Mouse (Mus musculus): ENCODE data around the gene Nr4a3. TPM values are rescaled to one million over a fixed set of nuclear protein-coding genes. Genes with fewer than 3 reads are reported as not detected.
A peak's percentile ranks its signal among the peaks of the same experiment; 100 is the strongest.

Gene Nr4a3
- polyA plus RNA-seq, 1 experiment from 2014 or later: 1.0 TPM

DNA sequence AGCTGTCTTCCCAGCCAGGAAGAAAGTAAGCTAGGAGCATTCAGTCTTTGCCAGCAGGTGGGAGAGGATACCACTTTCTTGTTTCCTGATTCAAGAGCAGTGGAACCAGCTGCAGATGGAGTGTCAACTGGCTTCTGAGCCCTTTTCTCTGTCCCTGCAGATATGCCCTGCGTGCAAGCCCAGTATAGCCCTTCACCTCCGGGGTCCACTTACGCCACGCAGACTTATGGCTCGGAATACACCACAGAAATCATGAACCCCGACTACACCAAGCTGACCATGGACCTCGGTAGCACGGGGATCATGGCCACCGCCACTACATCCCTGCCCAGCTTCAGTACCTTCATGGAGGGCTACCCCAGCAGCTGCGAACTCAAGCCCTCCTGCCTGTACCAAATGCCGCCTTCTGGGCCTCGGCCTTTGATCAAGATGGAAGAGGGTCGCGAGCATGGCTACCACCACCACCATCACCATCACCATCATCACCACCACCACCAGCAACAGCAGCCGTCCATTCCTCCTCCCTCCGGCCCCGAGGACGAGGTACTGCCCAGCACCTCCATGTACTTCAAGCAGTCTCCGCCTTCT, 6.2 kb downstream of the Nr4a3 start:
- Histone ChIP-seq H3K4me3 (peak overlapping the region; percentile 40), H3K4me1 (peaks cover 35% of the 10 kb centered on the region), H3K9ac (no peak overlapping the region), H3K27ac (no peak overlapping the region), H3K9me3 (no peaks in the 10 kb centered on the region), H3K36me3 (no peaks in the 10 kb centered on the region; the same call in 1 of the 2 replicates), H3K27me3 (peaks cover 86% of the 10 kb centered on the region), H3K4me2 (peak overlapping the region; percentile 67)
- 15% methylated on average over 19 of the region's 19 CpGs for WGBS
- no peak for ATAC-seq (ENCODE audit: insufficient number of reproducible peaks, insufficient read depth, low FRiP score, low TSS enrichment, low read depth)

DNA sequence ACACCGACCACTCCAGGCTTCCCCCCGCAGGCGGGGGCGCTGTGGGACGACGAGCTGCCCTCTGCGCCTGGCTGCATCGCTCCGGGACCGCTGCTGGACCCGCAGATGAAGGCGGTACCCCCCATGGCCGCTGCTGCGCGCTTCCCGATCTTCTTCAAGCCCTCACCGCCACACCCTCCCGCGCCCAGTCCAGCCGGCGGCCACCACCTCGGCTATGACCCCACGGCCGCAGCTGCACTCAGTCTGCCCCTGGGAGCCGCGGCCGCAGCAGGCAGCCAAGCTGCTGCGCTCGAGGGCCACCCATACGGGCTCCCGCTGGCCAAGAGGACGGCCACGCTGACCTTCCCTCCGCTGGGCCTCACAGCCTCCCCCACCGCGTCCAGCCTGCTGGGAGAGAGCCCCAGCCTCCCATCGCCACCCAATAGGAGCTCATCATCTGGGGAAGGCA, 6.7 kb downstream of the Nr4a3 start:
- no peak overlapping the region for H3K27ac ChIP-seq
- ATAC-seq (ENCODE audit: insufficient number of reproducible peaks, insufficient read depth, low FRiP score, low TSS enrichment, low read depth): no peak

DNA sequence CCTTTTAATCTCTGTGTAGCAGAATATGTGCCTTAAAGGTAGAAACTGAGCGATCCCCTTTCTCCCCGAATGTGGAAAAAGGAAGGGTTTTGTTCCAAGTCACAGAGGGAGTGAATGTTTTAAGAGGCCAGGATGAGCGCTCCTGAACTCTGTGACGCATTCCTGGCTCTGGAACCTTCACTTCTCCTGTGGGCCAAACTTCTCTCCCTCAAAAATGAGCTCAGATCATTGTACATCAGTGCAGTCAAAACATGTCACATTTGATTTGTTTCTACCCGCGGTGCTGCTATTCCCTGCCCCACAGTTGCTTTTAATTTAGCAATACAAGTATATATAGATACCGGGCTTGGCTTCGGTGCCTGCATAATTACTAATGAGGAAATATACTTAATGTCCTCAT, 16.8 kb downstream of the Nr4a3 start:
- WGBS: 30% methylated on average over 8 of the region's 8 CpGs
- H3K4me3 ChIP-seq: no peak overlapping the region

More for the DNA sequence above, 6.7 kb downstream of the Nr4a3 start:
- Histone ChIP-seq H3K4me1 (peaks cover 31% of the 10 kb centered on the region), H3K4me3 (peak overlapping the region; percentile 40), H3K9me3 (no peaks in the 10 kb centered on the region), H3K27me3 (peaks cover 84% of the 10 kb centered on the region), H3K9ac (peak overlapping the region; percentile 58), H3K4me2 (peak overlapping the region; percentile 67), H3K36me3 (no peaks in the 10 kb centered on the region; the same call in 1 of the 2 replicates)
- 2% methylated on average over 37 of the region's 37 CpGs for WGBS

DNA sequence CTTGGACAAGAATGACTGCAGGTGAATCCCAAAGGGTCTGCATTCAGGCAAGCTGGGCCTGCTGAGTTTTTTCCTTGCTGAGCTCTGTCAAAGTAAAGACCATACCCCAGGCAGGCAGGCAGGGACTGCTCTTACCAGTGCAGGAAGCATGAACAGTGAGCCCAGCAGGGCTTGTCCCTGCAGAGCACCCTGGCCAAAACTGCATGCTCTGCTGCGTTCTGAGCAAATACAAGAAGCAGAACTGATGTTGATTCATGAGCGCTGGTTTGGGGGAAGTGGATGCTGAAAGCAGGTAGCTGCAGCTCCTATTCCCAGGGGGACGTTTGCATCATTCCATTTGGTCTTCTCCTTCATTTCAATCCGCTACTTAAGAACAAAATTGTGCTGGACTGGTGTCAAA, 19.4 kb downstream of the Nr4a3 start:
- no peak overlapping the region for H3K9ac ChIP-seq
- H3K27me3 ChIP-seq: peaks cover 2% of the 10 kb centered on the region; the same call in 1 of the 2 replicates
- WGBS: 42% methylated on average over 4 of the region's 4 CpGs
- H3K4me3 ChIP-seq: no peak overlapping the region
- H3K36me3 ChIP-seq: no peaks in the 10 kb centered on the region
- H3K27ac ChIP-seq: no peak overlapping the region
- H3K9me3 ChIP-seq: no peaks in the 10 kb centered on the region
- H3K4me2 ChIP-seq: no peak overlapping the region
- ATAC-seq (ENCODE audit: insufficient number of reproducible peaks, insufficient read depth, low FRiP score, low TSS enrichment, low read depth): no peak
- H3K4me1 ChIP-seq: peaks cover 27% of the 10 kb centered on the region

More for the DNA sequence above, 16.8 kb downstream of the Nr4a3 start:
- Histone ChIP-seq H3K4me2 (no peak overlapping the region), H3K4me1 (peaks cover 27% of the 10 kb centered on the region), H3K27ac (no peak overlapping the region), H3K9me3 (no peaks in the 10 kb centered on the region), H3K9ac (no peak overlapping the region), H3K36me3 (no peaks in the 10 kb centered on the region), H3K27me3 (peaks cover 2% of the 10 kb centered on the region)
- no peak for ATAC-seq (ENCODE audit: insufficient number of reproducible peaks, insufficient read depth, low FRiP score, low TSS enrichment, low read depth)

DNA sequence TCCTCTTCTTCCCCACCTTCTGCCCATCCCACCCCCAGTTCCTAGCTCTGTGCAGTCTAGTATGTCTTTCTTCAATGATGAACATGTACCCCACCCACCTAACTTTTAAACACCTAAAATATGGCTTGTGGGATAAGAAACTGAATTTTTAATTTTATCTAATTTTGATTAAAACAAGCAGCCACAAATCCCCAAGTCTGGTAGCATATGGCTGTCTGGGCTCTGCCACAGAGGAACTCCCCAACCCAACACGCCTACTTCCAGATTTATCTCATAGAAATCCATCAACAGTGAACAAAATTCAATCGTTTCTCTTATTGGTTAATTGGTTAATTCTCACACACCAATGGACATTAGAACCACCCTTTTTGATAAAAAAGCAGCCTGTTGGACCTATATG, 21.7 kb downstream of the Nr4a3 start:
- Histone ChIP-seq H3K9me3 (no peaks in the 10 kb centered on the region), H3K27me3 (peaks cover 2% of the 10 kb centered on the region; the same call in 1 of the 2 replicates), H3K36me3 (no peaks in the 10 kb centered on the region), H3K4me3 (no peak overlapping the region), H3K4me1 (peaks cover 24% of the 10 kb centered on the region), H3K4me2 (no peak overlapping the region), H3K27ac (no peak overlapping the region), H3K9ac (no peak overlapping the region)
- WGBS: 87% methylated on average over 2 of the region's 2 CpGs
- ATAC-seq (ENCODE audit: insufficient number of reproducible peaks, insufficient read depth, low FRiP score, low TSS enrichment, low read depth): no peak

DNA sequence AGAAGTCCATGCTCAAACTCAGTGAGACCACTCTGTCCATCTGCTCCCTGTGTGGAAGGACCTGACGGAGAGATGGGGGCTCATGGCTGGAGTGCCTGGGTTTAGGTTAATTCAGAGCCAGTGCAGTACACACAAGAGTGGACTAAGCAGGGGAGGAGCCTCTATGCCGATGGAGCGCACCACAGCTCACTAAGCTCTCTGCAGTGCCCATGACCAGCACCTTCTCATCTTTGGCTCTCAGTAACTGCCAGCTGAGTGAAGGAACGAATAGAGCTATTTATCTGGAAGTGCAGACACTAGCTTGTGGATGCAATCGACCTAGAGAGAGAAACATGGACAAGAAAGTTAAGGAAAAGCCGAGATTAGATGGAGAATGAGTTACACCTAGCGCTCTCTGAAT, 24.2 kb downstream of the Nr4a3 start:
- Histone ChIP-seq H3K36me3 (no peaks in the 10 kb centered on the region), H3K4me3 (no peak overlapping the region), H3K27ac (no peak overlapping the region), H3K4me2 (no peak overlapping the region), H3K9me3 (no peaks in the 10 kb centered on the region), H3K4me1 (peaks cover 6% of the 10 kb centered on the region; the same call in 1 of the 2 replicates), H3K27me3 (peaks cover 2% of the 10 kb centered on the region; the same call in 1 of the 2 replicates), H3K9ac (no peak overlapping the region)
- WGBS: 80% methylated on average over 7 of the region's 7 CpGs
- ATAC-seq (ENCODE audit: insufficient number of reproducible peaks, insufficient read depth, low FRiP score, low TSS enrichment, low read depth): no peak

DNA sequence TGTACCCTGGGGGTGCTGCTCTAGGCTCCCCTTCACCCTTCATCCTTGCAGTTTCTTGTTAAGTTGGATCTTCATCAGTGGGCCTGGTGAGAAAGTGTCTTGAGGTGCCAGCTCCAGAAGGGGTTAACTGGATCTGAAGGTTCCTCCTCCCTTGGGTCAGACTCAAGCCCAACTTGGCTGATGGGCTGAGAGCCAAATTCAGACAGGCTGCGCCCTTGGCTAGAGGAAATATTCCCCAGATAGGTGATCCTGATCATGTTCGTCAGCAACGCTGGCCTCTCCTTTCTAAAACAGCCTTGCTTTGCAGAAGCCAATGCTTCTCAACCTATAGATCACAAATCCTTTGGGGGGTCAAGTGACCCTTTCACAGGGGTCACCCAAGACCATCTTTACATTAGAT, 27.1 kb downstream of the Nr4a3 start:
- 85% methylated on average over 3 of the region's 3 CpGs for WGBS
- Histone ChIP-seq H3K4me2 (no peak overlapping the region), H3K9ac (no peak overlapping the region), H3K27ac (no peak overlapping the region), H3K36me3 (no peaks in the 10 kb centered on the region), H3K4me3 (no peak overlapping the region), H3K4me1 (0 out of 2 replicates have a peak, but pooled peaks cover under 1% of the 10 kb centered on the region), H3K9me3 (no peaks in the 10 kb centered on the region), H3K27me3 (no peaks in the 10 kb centered on the region; the same call in 1 of the 2 replicates)
- ATAC-seq (ENCODE audit: insufficient number of reproducible peaks, insufficient read depth, low FRiP score, low TSS enrichment, low read depth): no peak

DNA sequence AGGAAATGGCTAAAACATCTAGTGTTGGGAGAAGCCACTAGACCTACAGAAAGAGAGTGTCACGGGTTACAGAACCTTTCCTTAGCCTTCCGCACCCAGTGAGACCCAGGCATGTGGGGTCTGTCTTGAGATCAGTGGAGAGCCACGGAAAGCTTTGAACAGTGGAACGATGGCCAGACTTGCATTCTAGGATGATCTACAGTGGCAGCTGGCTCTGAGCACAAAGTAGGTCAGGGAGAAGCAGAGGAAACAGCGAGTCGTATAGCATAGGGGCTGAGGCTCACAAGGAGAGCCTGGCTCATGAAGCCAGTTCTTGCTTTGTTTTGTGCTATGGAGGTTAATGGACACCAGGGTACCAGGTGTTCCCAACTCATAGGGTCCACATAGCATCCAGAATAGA, 28.4 kb downstream of the Nr4a3 start:
- no peak overlapping the region for H3K4me2 ChIP-seq
- no peak overlapping the region for H3K27ac ChIP-seq
- WGBS: 87% methylated on average over 6 of the region's 6 CpGs
- H3K9me3 ChIP-seq: no peaks in the 10 kb centered on the region
- no peaks in the 10 kb centered on the region for H3K36me3 ChIP-seq
- peaks cover 14% of the 10 kb centered on the region for H3K4me1 ChIP-seq
- H3K27me3 ChIP-seq: no peaks in the 10 kb centered on the region
- H3K4me3 ChIP-seq: no peak overlapping the region
- ATAC-seq (ENCODE audit: insufficient number of reproducible peaks, insufficient read depth, low FRiP score, low TSS enrichment, low read depth): no peak
- no peak overlapping the region for H3K9ac ChIP-seq

DNA sequence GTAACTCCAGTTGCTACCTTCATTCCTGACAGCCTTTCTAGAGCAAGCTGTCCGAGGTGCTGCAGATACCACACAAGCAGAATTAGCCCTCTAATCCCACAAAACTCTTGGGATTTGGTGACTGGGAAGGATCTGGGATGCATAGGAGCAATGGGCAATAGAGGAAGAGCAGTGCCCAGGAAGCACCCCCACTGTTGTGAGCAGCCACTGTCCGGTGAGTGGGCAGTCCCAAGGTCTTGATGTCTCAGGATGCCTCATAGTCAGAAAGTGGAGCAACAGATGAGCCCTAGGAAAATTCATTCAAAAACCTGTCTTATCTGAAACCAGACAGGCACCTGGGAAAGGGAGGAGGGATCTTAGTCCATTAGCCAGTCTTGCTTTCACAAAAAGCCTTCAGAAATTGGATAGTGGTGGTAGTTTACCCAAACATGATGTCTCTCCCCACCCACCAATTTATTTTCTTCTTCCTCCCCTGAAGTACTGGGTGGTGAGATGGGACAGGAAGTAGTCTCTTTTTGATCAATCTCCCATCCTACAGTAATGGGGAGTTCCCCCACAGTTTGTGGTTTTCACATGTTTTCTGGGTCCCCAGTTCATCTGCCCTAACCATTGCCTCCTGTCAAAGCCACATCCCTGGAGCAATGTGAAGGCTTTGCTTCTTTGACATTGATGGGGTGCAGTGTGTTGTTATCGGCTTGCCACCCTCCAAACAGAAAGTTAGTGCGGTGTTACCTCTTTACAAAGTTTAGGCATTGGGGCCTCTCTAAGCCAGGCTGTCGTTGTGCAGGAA, 29.7 kb downstream of the Nr4a3 start:
- no peak overlapping the region for H3K4me2 ChIP-seq
- 88% methylated on average over 5 of the region's 5 CpGs for WGBS
- ATAC-seq (ENCODE audit: insufficient number of reproducible peaks, insufficient read depth, low FRiP score, low TSS enrichment, low read depth): no peak

DNA sequence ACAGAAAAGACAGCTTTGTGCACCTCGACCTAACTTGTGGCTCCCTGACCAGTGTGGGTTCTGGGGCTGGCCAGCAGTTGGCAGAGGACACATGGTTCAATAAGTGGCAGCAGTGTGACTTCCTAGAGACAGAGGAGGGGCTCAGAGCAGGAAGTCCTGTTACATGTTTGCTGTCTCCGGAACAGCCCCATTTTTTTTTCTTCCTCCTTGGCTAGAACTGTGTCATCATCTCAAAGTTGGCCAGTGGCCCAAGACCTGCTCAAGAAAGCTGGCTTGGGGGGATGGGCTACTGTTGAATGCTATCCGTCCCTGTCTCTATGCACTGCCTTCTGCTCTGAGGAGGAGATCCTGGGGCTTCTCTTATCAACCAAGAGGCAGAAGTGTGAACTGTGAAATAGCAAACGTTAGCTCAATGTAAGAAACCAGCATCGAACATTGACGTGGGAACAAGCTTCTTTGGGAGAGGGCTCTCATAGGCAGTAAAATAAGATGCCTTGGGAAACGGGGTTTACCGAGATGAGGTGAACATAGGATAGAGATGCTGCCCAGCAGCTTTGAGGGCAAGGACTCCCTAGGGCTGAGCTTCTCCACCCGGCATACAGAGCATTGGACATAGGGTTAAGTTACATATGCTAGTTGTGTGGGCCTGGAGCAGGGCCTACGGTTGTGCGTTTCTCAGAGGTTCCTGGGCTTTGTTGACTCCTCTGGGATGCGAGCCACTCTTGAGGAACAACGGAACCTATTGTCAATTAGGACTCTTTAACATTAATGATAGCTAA, 31.9 kb downstream of the Nr4a3 start:
- Histone ChIP-seq H3K4me1 (peaks cover 16% of the 10 kb centered on the region), H3K27me3 (no peaks in the 10 kb centered on the region), H3K9me3 (no peaks in the 10 kb centered on the region), H3K27ac (no peak overlapping the region), H3K9ac (no peak overlapping the region), H3K4me2 (no peak overlapping the region), H3K36me3 (no peaks in the 10 kb centered on the region), H3K4me3 (no peak overlapping the region)
- 77% methylated on average over 13 of the region's 13 CpGs for WGBS
- no peak for ATAC-seq (ENCODE audit: insufficient number of reproducible peaks, insufficient read depth, low FRiP score, low TSS enrichment, low read depth)

More for the DNA sequence above, 29.7 kb downstream of the Nr4a3 start:
- Histone ChIP-seq H3K27me3 (no peaks in the 10 kb centered on the region), H3K4me3 (no peak overlapping the region), H3K9ac (no peak overlapping the region), H3K27ac (no peak overlapping the region), H3K36me3 (no peaks in the 10 kb centered on the region), H3K4me1 (peaks cover 16% of the 10 kb centered on the region), H3K9me3 (no peaks in the 10 kb centered on the region)

DNA sequence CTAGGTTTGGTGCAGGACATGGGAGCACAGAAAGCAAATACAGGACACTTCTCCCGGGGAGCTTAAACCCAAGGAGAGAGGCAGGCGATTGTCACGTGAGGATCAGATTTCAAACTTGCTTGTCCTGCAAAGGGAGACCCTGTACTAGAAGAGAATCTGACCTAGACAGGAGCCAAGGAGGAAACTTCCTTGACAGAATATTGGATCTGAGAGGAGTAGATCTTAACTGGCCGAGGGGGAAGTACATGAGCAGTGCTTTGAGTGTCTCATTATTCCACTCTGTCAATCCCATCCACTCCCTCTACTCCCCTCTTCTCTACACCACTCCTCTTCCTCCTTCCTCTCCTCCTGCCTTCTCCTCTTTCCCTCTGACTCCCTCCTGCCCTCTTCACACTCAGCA, 33.3 kb downstream of the Nr4a3 start:
- H3K27me3 ChIP-seq: no peaks in the 10 kb centered on the region
- H3K4me1 ChIP-seq: peaks cover 16% of the 10 kb centered on the region
- no peak overlapping the region for H3K9ac ChIP-seq
- ATAC-seq (ENCODE audit: insufficient number of reproducible peaks, insufficient read depth, low FRiP score, low TSS enrichment, low read depth): no peak
- peak overlapping the region; percentile 14; the same call in 1 of the 2 replicates for H3K4me2 ChIP-seq
- no peaks in the 10 kb centered on the region for H3K9me3 ChIP-seq
- no peaks in the 10 kb centered on the region for H3K36me3 ChIP-seq
- H3K4me3 ChIP-seq: no peak overlapping the region
- no peak overlapping the region for H3K27ac ChIP-seq
- 10% methylated on average over 4 of the region's 4 CpGs for WGBS

Measured in embryonic facial prominence, embryonic 13.5 days (tissue).